Mouse (Mus musculus) cerebellum, postnatal 36 days (tissue): Measurements from ENCODE around the gene Npas2.

Source experiments
- DNase-seq, 2 experiments: peaks; one replicate each; pipeline ENCODE4 v3.0.0; 2021 to 2022; ENCODE audit warnings: mixed read lengths in 2 of 2

Gene Npas2

DNA sequence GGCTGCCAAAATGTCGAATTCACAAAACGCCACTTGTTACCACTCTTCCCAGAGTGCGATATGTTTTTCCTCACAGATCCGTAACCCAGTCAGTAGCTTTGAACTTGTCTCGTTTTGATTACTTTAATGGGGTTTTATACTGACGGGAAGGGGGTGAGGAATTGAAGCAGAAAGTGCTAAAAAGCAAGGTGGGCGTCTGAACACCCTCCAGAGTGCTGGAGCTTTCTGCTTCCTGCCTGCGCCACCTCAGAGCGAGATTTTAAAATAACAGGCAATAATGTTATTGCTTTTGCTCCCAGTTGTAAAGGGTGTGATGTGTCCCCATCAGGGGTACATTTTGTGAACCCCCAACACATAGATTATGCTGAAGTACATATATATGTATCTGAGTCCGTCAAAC lies 145.3 kb downstream of the Npas2 start:
- DNase-seq = no peak

DNA sequence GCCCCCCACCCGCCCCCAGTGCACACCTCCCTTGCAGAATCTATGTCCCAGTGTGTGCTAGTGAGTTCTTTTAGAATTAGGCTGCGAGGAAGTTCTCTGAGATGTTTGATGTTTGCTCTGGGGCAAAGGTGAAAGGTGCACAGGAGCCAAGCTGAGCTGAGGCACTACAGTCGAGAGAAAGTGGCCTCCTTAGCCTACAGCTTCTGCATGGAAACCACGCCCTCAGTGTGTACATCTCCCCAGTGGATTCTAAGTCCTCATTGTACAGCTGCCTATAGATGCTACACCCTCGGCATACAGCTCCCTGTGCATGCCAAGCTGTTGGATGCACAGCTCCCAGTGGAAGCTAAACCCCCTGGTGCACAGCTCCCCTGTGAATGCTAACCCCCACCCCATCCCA lies 145.9 kb downstream of the Npas2 start:
- no peak for DNase-seq

DNA sequence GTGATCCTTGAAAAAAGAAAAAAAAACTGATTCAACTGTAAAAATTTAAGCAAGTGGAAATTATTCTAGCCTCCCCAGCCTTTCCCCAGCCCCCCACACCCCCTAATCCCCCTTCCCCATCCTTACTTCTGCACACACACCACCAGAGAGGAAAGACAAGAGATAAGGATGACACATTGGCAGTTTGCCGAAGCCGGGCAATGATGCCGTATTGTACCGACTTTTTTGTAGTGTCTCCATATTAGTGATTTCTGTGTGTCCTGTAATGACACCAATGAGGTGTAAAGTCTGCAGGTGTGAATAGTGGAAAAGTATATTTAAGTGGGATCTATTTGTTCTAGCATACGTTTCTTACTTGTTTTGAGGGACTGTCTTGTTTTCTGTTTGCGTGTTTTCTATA lies 146.6 kb downstream of the Npas2 start:
- no peak for DNase-seq

DNA sequence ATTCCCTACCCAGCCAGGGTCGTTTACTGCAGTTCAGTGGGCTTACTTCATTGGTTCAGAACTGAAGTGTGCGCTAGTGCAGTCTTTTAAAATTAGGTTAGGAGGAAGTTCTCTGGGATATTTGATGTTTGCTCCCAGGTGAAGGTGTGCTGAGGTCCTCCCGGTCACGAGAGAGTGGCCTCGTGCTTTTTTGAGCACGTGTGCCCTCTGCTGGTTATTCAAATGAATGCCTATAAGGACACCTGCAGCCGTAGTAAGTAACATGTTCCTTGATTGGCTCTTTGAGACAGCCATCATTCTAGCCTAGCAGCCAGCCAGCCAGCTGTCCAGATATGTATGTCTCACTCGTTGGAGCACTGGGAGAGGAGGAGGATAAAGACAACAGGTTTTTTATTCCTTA lies 147.1 kb downstream of the Npas2 start:
- peak; percentile 60 to 68 for DNase-seq

DNA sequence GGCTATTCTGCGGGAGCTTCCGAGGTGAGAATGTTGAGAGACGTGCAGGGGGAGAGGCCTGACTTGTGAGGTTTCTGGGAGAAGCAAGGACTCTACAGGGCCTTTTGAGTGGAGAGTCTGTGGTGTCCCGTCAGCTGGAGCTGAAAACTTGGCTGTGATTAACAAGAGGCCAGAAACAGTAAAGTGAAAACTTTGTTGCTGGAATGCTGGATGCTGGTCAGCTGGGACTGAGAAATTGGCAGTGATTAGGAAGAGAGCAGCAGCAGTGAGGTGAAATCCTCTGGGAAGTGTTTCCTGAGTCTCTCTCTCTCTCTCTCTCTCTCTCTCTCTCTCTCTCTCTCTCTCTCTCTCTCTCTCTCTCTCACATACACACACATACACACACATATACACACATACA lies 148.3 kb downstream of the Npas2 start:
- no peak for DNase-seq

DNA sequence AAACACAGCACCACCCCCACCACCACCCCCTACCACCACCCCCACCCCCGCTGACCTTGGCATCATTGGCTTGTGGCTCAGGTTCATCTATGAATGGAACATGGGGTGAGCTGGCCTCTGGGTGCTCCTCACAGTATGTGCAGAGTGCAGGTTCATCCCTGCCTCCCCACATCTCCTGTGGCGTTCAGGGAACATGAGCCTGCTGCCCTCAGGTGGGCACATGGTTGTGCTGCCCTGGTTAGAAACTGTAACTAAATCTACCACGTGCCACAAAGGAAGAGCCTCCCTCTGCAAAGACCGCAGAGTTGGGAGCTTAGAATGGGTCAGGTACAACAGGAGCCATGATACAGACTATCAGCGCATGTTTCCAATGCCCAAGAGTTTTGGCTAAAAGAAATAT lies 149.7 kb downstream of the Npas2 start:
- DNase-seq = no peak

DNA sequence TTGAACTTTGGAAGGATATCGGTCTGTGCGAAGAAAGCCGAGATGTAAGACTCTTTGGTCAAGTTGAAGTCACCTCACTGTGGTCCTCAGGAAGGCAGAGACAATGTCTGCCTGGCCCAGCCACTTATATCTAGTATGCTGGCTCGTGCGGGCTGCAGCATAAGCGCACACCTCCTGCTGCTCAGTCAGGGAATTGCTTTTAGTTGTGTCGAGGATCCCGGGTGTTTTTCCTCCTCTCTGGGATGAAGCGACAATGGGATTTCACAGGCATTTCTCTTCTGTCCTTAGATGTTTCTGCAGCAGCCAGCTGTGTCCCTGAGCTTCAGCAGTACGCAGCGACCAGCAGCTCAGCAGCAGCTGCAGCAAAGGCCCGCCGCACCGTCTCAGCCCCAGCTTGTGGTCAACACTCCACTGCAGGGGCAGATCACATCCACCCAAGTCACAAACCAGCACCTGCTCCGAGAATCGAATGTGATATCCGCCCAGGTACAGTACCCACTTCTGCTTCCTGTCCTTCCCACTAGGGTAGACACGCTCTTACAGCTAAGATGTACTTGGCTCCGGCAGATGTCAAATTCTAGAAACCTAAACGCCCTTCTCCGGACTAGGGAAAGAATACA lies 151.6 kb downstream of the Npas2 start:
- no peak for DNase-seq

DNA sequence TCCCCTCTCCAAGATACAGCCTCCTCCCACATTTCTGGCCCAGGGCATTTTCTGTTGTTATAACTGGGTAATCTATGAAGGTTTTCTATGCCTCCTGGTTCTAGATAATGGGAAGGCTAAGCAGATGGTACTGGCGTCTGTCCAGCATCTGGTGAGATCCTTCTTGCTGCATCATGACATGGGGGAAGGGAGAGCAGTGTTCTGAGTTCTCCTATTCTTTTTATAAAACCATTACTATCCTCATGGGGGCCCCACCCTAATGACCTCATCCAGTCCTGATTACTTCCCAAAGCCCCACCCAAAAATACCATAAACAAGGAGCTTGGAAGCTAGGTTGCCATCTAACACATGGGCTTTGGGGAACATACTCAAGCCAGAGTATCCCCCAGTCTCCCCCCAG lies 155.5 kb downstream of the Npas2 start:
- peak; percentile 64 to 65 for DNase-seq

DNA sequence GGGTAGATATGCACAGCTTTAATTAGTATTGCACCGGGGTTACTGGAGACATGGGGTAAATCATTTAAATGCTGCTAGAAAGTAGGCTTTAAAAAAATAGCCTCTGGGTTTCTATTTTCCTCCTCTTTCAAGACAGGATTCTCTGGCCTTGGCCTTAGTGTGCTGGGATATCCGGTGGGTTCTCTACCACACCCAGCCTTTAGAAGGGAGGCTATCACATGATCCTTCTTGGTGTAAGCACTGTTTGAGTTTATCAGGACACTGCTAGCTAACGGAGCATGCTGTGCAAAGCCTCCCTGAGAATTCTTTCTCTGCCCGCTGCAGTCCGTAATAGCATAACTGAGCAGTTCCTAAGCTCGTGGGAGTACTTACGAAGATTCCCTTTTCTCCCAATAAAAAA lies 155.9 kb downstream of the Npas2 start:
- no peak for DNase-seq

DNA sequence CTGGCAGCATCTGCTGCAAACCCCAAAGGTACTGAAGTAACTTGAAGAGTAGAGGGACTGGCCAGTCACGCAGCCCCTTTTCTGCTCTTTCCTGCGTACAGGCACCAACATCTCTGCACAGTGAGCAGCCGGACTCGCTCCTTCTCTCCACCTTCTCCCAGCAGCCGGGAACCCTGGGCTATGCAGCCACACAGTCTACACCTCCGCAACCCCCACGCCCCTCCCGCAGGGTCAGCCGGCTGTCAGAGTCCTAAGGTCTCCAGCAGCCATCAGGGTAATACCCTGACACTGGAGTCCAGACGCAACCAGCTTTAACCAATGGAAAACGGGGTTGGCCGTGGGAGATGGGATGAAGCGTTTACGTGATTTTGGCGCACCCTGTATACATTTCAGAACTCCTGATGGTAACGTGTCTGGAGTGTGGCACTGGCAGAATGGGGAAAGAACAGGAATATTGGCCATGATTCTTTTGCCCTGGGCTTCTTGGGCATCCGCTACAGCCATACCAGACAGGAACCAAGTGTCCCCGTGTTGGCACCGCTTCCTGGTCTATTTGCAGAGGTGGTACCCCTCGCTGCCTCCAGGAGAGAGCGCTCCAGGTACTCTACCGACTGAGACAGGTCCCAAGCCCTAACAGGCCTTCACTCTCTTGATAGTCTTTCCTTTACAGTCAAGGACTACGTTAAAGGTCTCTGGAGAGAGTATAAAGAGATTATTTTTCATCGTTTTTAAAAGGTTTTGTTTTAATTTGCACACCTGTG lies 168.4 kb downstream of the Npas2 start:
- peak in 1 of 2 experiments; percentile 33 for DNase-seq

DNA sequence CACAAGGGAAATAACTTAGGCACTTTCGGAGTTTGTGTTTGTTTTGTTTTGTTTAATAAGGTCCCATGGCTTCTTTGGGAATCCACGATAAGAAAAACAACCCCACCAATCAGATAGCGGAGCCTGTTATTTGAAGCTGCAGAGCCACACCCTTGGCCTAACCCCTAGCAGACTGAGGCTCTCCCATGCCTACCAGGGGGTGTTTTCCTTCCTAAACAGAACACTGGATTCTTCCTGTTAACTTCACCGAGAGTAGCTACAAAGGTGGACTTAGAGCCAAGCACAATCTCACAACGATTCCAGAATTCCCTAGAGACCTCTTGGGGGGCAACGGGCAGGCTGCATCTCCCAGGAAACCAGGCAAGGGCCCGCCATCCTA lies 169.0 kb downstream of the Npas2 start:
- DNase-seq = no peak

DNA sequence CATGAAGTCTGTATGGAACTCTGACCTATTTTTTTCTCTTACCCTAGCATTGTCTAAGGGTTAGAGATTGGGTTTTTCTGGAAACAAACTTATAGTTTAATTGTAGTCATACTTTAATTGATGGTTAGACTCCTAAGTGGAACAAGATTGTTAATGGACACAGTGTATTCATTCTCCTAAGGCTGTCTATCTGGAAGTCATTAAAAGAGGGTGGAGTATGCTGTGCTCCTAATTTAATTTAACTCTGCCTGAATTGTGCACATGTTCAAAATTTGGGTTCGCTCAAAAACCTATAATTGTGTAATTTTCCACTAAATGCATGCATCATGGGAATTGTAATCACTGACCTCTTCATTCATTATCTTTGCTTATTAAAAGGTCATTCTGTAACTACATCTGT lies 172.0 kb downstream of the Npas2 start:
- DNase-seq = no peak

DNA sequence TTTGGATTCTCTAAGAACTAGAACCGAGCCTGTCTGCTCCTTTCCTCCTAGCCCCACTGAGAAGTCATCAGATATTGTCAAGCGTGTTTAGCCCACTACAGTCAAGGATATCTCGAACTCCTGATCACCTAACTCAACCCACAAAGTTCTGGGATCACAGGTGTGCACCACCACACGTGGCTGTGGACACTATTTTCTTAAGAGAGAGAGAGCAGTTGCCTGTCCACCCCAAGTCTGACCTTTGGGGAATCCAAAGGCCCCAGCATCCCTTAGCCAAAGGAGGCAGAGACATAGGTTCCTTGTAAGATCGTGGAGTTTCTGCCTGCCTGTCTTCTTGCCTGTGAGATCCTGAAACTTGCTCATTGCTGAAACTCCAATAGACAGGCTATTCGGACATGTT lies 173.5 kb downstream of the Npas2 start:
- peak in 1 of 2 experiments; percentile 23 for DNase-seq

DNA sequence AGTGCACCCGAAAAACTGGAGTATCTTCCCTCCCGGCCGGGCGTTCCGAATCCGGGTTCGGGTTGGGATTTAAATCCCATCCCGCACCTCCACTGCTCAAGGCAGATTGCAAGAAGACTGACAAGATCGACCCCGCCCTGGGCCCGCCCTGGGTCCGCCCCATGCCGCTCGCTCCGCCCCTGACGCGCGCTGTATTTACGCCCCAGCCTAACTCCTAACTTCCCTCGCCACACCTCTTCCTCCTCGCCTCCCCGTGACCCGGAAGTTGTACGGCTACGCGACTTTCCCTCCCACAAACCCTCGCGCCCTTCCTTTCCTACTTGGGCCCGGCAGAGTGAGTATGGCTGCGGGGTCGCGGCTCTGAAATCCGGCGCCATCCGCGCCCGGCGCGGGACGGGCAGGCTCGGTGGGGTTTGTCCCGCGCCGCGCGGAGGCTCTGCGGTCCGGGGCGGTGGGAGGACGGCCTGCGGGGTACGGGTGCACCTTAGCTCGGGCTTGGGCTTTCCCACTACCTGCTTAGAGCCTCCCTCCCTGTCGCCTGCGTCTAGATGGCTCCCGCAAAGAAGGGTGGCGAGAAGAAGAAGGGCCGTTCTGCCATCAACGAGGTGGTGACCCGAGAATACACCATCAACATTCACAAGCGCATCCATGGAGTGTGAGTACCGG lies 174.2 kb downstream of the Npas2 start, which contains the start of gene Rpl31:
Rpl31 (plus strand) TSS at position 242 of the 666 bp plus-strand sequence.
- DNase-seq = peak; percentile 96 to 97

DNA sequence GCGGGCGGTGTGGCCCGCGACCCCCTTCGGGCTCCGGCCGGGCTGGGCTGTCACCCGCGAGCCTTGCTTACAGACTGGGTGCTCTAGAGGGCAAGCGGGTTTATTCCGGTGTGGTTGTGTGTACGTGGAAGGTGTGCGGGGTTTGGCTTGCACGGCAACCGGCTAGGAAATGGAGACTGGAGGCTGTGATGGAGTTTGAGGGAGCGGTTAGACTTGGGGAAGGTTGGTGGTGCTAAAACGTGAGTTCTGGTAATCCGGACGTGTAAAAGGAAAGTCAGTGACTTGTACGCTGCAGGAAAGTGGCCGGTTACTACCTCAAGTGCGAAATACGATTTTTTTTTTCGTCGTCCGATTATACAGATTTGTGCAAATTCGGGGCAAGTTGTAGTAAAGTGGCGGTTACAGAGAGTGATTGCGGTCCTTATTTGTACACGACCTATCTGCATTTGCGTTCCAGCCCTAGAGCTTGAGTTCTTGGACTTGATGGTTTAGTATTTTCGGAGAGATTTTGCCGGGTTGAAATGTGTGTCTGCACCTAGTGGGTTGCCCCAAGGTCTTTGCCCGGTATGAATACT lies 174.8 kb downstream of the Npas2 start:
- no peak for DNase-seq

DNA sequence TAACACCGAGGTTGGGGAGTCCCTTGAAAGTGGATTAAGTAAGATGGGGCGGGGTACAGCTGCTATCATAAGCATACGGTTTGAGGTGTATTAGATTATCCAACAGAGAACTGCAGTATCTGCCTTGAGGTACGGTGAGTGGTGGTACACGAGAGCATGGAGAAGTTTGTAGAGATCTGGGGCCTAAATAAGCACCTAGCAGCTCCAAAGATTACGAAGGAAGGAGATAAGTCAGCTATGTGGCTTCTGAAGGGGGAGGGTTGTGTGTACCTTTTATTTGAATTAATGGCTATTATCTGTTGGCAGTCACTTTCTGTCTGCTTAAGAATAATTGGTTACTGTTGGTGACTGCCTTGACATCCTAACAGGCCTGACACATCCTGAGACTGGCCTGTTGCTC lies 176.9 kb downstream of the Npas2 start:
- no peak for DNase-seq

DNA sequence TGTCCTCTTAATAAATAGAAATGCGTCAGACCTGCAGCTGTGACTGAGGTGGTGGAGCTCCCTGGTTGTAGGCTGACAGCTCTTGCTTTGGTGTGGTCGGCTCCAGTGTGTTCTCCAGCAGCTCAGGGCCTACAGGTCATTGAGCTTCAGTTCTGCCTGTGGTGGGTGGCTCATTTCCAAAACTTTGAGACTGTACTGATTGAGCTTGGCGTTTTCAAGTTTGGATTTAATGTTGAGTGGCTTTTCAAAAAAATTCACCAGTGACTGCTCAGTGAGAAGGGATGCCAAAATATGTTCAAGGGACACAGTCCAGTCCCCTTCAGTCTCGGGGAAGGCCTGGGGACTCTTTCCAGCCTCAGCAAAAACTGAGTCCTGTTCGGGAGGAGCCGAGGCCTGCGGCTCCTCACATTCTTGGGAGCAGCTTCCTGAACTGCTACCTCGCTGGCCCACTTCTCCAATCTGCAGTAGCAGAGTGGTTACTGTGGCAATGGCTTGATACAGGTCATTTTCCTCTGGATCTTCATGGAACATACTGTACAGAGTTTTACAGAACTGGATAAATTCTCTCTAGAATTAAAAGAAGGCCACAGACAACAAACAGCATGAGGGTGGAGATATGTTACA lies 178.8 kb downstream of the Npas2 start:
- DNase-seq = no peak

DNA sequence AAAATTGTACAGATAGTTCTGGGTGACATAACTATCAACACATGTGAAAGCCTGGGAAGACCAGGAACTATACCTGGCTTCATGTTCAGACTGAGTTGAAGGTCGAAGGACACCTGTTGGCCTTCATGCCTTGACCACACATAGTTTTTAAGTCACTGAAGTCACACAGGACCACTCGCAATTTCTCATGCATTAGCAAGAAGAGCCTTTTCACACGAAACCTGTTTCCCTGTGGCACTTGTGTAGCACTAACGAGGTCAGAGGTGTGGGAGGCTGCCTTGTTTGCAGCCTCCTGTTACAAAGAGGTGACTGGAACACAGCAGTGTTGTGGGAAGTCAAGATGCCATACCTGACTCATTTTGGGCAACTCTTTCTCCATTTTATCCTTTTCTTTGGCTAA lies 179.8 kb downstream of the Npas2 start:
- no peak for DNase-seq

DNA sequence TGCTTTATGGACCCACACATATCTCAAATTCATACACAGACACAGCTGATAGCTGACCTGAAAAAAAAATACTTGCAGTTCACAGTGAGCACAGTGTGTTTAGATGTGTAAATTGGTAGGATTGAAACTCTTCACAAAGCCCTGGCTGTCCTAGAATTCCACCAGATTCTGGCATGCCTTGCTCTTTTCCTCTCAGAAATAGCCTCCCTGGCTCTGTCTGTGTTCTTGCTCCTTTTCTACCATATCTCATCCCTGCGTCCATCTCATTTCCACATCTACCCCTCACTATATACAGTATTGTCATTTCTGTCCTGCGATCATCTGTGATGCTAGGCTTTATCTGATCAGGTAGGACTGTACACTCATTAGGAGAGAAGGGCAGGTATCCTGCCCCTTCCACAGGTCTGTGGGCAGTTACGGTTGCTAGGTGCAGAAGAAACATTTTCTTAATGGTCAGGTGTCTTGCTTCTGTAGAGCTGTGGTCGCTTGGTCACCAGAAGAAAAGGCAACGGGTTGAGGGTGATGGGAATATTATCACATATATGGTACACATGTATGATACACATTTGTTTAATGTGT lies 180.8 kb downstream of the Npas2 start:
- DNase-seq = no peak

DNA sequence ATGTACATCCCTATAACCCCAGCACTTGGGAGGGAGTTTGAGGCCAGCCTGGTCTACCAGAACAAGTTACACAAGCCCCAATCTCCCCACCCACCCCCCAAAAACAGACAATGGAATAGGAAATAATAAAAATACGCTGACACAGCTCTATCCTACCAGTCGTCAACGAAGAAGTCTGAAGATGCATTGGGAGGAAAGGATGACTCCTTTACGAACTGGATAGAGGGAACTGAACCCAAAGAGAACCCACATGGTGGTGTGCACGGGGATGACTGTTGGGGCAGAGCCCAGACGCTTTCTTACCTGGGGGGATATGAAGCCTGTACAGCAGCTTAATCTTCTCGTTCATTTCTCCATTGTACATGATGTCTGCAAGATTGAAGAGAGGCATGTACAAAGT lies 182.6 kb downstream of the Npas2 start:
- DNase-seq = no peak

DNA sequence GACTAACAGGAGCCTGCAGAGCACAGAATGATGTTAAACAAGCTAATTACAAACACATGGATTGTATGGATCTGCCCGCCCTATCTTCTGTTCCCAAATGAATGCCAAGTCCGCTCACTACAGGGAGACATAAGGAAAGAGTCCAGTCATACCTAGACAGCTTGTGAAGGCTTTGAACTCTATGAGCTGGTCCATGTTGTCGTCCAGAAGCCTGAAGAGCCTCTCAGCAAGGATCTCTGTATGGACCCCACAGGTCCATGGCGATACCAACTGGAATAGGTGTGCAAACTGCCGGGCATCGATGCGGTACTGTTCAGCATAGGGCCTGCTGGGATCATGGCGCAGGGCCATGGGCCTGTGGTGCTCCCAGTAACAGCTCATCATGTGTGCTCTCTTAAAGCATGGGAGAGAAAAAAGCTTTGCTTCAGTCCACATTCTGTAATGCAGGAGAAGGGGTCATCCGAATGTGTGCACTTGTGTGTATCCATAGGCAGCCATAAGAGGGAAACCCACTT lies 183.3 kb downstream of the Npas2 start:
- DNase-seq = peak; percentile 59 to 64

DNA sequence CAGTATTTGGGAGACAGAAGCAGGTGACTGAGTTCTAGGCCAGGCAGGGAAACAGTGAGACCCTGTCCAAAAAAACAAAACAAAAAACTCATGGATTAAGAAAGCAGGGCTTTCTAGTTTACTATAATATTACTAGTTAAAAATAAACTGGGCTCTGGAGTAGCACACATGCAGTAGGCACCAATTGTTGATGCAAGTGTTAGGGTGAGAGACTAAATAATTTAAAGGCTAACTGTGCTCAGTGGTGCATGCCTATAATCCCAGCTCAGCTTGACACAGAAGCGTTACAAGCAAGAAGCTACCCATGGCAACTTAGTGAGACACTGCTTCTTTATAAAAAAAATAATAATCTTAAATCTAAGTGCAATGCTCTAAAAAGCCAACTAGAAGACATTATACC lies 185.0 kb downstream of the Npas2 start:
- no peak for DNase-seq

DNA sequence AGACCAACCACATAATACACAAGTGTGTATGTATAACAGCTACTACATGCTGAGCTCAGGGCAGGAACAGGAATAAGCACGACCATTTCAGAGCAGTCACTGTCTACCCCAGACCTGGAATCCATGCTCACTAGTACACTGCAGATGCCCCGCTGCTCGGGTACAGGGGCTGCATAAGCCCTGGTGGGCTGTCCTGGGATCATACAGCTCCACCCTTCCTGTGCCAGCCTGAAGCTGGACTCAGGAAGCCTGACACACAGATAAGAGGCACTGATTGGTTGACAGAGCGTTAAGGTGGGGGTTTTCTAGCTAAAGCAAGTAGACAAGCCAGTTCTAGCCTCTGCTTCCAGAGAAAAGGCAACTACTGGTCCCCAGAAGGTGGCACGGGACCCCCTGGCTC lies 185.5 kb downstream of the Npas2 start:
- DNase-seq = no peak
